Mouse (Mus musculus) neural tube, embryonic 14.5 days (tissue): ENCODE measurements at regions not wholly inside any gene's neighbourhood (a gene's known extent, or its start where the extent isn't known, plus 50 kb on each side); places are given as distances from the start of the nearest gene placed in this dataset.

Source experiments
- ATAC-seq: fragments of 200-750 bp; cut with Nextera tagmentation; 2 replicates; pipeline ENCODE4 v1.8.0; 2017; ENCODE audit warnings: low read depth, mild to moderate bottlenecking, moderate TSS enrichment, moderate library complexity
- H3K27ac ChIP-seq: fragments of 300-500 bp; sonication (generic); 2 replicates; pipeline ENCODE4 v1.5.1; 2014; ENCODE audit warnings: low read depth, mild to moderate bottlenecking, control low read depth, low read length, moderate library complexity, mixed read lengths
- H3K27me3 ChIP-seq: fragments of 300-500 bp; sonication (generic); 2 replicates; pipeline ENCODE4 v1.6.1; 2014; ENCODE audit warnings: low read length; ENCODE audit not compliant: control insufficient read depth, insufficient read depth
- H3K36me3 ChIP-seq: fragments of 300-500 bp; sonication (generic); 2 replicates; pipeline ENCODE4 v1.6.1; 2014; ENCODE audit warnings: low read length, mixed read lengths; ENCODE audit not compliant: control insufficient read depth, insufficient read depth
- H3K4me1 ChIP-seq: fragments of 300-500 bp; sonication (generic); 2 replicates; pipeline ENCODE4 v1.6.1; 2014; ENCODE audit warnings: low read length; ENCODE audit not compliant: control insufficient read depth, insufficient read depth
- H3K4me2 ChIP-seq: fragments of 300-500 bp; sonication (generic); 2 replicates; pipeline ENCODE4 v1.6.1; 2014; ENCODE audit warnings: mild to moderate bottlenecking, low read depth, low read length, control low read depth
- H3K4me3 ChIP-seq: fragments of 300-500 bp; sonication (generic); 2 replicates; pipeline ENCODE4 v1.5.1; 2014; ENCODE audit warnings: low read depth, low read length, control low read depth, mixed read lengths
- H3K9ac ChIP-seq: fragments of 300-500 bp; sonication (generic); replicated peaks from 2 replicates; pipeline ENCODE4 v1.6.1; 2014; ENCODE audit warnings: low read depth, mild to moderate bottlenecking, control low read depth, low read length, mixed read lengths
- H3K9me3 ChIP-seq: fragments of 300-500 bp; sonication (generic); 2 replicates; pipeline ENCODE4 v1.6.1; 2016; ENCODE audit warnings: low read length; ENCODE audit not compliant: control insufficient read depth
- WGBS: fragments of 180-500 bp; shearing (Covaris S2); extraction: QIAGEN DNeasy Blood & Tissue Kit; methylation state at CpG from one replicate; pipeline ENCODE4 v1.1.7; 2014; 5-methylcytosine and 5-hydroxymethylcytosine counted together

DNA sequence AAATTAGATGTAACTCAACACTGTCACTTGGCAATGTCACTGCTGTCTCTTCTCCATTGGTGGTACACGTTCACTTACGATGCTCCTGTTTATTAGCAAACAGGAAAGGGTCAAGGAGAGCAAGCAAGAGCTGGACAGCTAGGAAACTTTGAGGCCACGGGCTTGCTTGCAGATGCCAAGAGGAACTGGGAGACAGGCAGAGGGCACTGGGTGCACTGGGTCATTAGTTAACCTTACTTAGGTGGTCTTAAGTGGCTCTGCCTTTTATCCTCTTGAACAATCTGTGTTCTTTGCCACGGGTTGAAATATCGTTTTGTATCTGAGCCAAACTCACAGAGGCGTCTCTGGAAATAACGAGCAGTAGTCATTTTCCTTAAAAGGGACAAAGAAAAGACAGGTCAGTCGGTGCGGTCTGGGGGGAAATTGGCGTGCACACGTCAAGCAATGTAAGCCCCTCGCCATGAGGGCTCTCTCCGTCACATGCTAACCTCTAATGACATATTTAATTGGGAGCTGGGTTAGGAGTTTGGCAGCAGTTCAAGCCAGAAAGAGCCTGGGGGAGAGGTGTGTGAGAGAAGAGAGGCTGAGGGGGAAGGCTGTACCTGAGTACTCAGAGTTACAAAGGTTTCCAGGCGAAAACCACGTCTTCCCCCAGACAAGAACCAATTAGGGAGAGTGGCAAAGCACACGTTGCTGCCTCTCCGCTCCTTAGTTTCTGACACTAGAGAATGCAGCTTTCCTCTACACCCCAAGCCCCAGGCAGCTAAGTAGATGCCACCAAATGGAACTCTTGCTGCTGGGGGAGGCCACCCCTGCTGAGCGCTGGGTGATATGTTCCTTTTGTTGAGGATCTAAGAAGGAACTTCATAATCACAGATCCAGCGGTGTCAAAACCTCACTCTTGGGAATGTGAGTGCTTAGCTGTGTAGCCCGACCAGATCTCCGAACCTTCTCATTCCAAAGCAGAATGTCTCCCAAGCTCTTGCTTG, 140.0 kb upstream of the Tut7 start:
- WGBS, result 75% methylated on average over 21 of the region's 21 CpGs
- ATAC-seq, result no peak
- Histone ChIP-seq H3K36me3 (no peaks in the 10 kb centered on the region), H3K27ac (no peak overlapping the region), H3K4me2 (no peak overlapping the region), H3K9me3 (no peaks in the 10 kb centered on the region), H3K4me3 (no peak overlapping the region), H3K27me3 (no peaks in the 10 kb centered on the region), H3K4me1 (no peaks in the 10 kb centered on the region), H3K9ac (no peak overlapping the region)

DNA sequence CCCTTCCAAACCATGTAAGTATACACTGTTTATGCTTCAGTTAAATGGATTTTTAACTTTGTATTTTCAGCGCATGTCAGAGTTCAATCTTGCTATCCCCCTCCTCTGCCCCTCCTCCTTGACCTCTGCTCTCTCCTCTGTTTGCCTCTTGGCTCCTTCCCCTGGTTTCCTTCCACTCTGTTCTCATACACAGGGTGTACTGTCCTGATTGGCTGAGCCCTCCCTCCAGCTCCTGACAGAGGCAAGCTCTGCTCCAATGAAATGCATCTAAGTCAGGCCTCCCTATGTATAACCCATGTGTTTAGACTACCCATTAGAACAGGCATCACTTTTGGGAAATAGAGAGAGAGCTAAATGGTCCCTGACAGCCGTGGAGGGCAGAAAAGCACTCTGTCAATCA, 133.5 kb upstream of the Tut7 start:
- Histone ChIP-seq H3K4me1 (no peaks in the 10 kb centered on the region), H3K4me3 (no peak overlapping the region), H3K27ac (no peak overlapping the region), H3K9me3 (no peaks in the 10 kb centered on the region), H3K9ac (no peak overlapping the region), H3K36me3 (no peaks in the 10 kb centered on the region), H3K4me2 (no peak overlapping the region), H3K27me3 (no peaks in the 10 kb centered on the region)
- WGBS, result 65% methylated on average over 2 of the region's 2 CpGs
- peak; percentile 56; the same call in 1 of the 2 replicates for ATAC-seq

DNA sequence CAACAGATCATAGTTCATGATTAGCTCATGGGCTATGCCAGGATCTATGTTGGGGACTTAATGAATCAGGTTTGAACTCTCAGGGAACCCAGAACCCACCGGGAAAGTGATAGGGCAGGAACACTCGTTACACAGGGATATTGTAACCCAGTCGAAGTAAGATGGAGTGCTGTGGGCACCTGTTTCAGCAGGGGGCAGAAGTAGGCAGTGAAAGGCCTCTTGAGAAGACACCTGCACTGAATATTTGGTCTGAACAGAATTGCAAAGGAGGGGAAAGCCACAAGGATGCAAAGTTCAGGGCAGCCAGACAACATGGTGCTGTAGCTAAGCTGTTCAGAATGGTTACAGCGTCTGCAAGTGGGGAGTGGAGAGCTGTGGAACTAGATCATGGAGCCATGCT, 129.9 kb upstream of the Tut7 start:
- Histone ChIP-seq H3K9ac (no peak overlapping the region), H3K4me2 (no peak overlapping the region), H3K4me3 (no peak overlapping the region), H3K9me3 (no peaks in the 10 kb centered on the region), H3K36me3 (no peaks in the 10 kb centered on the region), H3K27me3 (no peaks in the 10 kb centered on the region; the same call in 1 of the 2 replicates), H3K4me1 (no peaks in the 10 kb centered on the region), H3K27ac (no peak overlapping the region)
- 64% methylated on average over 4 of the region's 4 CpGs for WGBS
- no peak for ATAC-seq

DNA sequence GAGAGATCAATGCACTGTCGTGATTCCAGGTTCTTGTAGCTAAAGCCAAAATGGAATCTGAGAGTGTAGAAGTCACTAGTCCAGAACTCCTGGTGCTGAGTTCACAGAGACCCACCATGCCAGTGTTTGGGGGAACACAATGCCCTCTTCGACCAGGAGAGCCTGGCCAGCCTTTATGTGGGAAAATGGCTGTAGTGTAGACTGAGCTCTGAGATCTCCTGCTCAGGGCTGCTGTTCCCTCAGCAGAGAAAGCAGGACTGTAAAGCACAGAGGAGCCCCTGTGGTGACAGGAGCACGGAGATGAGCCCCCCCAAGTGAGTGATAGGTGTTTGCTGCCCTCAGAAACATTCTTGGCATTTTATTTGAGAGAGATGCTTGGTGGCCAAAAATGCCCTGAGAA, 129.2 kb upstream of the Tut7 start:
- no peaks in the 10 kb centered on the region for H3K9me3 ChIP-seq
- no peaks in the 10 kb centered on the region; the same call in 1 of the 2 replicates for H3K27me3 ChIP-seq
- H3K9ac ChIP-seq, result no peak overlapping the region
- 68% methylated on average over 3 of the region's 3 CpGs for WGBS
- H3K4me3 ChIP-seq, result no peak overlapping the region
- H3K27ac ChIP-seq, result no peak overlapping the region
- H3K36me3 ChIP-seq, result no peaks in the 10 kb centered on the region
- H3K4me2 ChIP-seq, result no peak overlapping the region
- no peaks in the 10 kb centered on the region for H3K4me1 ChIP-seq
- ATAC-seq, result no peak

DNA sequence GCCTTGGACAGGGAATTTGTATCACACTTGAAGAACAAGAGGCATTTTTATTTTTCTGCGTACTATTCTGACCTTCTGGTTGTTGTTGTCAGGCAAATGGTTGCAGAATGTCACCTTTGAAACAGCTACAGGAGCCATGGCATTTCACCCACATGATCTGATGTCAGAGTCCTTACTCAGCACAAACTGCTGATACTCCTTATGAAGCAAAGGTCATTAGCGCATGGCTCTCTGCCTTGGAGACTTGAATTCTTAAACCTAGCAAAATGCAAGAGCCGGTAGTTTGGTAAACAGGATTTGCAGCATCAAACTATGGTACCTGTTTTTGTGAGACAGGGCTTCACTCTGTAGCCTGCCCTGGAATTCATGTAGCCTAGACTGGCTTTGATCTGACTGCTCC, 127.3 kb upstream of the Tut7 start:
- Histone ChIP-seq H3K27me3 (no peaks in the 10 kb centered on the region; the same call in 1 of the 2 replicates), H3K27ac (no peak overlapping the region), H3K4me2 (no peak overlapping the region), H3K9me3 (no peaks in the 10 kb centered on the region), H3K9ac (no peak overlapping the region), H3K36me3 (no peaks in the 10 kb centered on the region), H3K4me3 (no peak overlapping the region), H3K4me1 (no peaks in the 10 kb centered on the region)
- ATAC-seq, result no peak
- 90% methylated on average over 3 of the region's 3 CpGs for WGBS

DNA sequence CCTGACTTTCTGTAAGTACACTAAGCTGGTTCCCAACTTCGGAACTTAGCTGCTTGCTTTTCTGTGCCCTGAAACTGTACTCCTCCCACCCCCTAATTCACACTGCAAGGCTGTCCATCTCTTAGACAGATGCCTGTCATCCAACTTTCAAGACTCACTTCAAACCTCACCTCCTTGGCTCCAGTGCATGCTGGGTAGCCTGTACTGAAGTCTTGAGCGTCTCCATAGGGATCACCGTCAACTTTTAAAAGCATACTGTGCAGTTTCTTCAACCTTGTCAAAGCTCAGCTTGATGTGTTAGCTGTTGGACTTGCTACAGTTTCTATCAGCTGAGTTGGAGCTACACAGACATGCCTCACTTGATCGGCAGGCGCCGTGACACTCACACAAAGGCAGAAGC, 126.5 kb upstream of the Tut7 start:
- H3K9me3 ChIP-seq, result no peaks in the 10 kb centered on the region
- 83% methylated on average over 6 of the region's 6 CpGs for WGBS
- no peak for ATAC-seq
- H3K27me3 ChIP-seq, result no peaks in the 10 kb centered on the region; the same call in 1 of the 2 replicates
- H3K9ac ChIP-seq, result no peak overlapping the region
- no peak overlapping the region for H3K27ac ChIP-seq
- no peaks in the 10 kb centered on the region for H3K36me3 ChIP-seq
- no peaks in the 10 kb centered on the region for H3K4me1 ChIP-seq
- no peak overlapping the region for H3K4me2 ChIP-seq
- no peak overlapping the region for H3K4me3 ChIP-seq

DNA sequence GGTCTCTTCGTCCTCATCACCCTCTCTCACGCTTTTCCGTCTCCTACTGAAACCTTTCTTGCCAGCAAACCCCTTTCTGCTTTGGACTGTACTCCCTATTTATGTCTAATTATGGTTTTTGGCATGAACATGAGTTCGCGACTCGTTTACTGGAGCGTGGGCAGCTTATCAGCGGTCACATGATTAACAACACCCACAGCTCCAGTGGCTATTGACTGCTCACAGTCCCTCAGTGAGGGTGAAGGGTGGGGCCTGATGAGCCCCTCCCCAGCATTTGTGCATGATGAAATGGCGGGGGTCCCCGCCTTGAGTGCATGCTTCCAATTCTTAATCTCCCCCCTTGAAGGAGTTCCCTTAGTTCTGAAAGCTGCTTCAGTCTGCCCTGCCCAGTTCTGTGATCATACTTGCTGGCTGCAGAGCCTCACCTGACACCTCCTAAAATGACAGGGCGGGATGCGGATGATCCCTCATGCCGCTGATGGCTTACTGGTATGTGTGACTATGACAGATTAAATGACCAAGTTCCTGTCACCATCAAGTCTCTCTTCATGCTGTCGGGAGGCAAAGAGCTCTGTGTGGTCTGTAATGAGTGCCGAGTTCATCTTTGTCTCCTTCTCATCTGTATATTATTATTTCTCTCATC, 125.7 kb upstream of the Tut7 start:
- ATAC-seq, result no peak
- WGBS, result 84% methylated on average over 15 of the region's 15 CpGs
- no peaks in the 10 kb centered on the region for H3K9me3 ChIP-seq
- H3K4me1 ChIP-seq, result no peaks in the 10 kb centered on the region
- no peaks in the 10 kb centered on the region for H3K36me3 ChIP-seq
- H3K4me2 ChIP-seq, result no peak overlapping the region
- H3K4me3 ChIP-seq, result no peak overlapping the region
- H3K9ac ChIP-seq, result no peak overlapping the region
- no peak overlapping the region for H3K27ac ChIP-seq
- no peaks in the 10 kb centered on the region; the same call in 1 of the 2 replicates for H3K27me3 ChIP-seq

DNA sequence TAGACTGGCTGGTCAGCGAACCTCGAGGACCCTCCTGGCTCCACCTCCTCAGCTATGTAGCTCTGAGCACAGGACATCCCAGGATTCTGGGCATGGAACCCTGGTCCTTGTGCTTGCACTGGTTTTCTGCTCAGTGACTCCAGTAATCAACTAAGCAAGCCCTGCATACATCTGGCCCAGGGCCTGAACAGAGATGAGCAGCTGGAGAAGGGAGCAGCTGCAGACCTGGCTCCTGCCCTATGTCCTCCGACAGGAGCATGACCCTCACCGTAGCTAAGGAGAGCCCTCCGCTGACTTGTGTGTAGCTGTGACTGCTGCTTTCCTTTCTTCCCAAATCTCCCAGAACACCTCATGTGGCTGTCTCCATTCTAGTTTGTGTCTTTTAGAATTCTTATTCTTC, 124.5 kb upstream of the Tut7 start:
- Histone ChIP-seq H3K9ac (no peak overlapping the region), H3K4me2 (no peak overlapping the region), H3K27ac (no peak overlapping the region), H3K9me3 (no peaks in the 10 kb centered on the region), H3K4me1 (no peaks in the 10 kb centered on the region), H3K36me3 (no peaks in the 10 kb centered on the region), H3K27me3 (no peaks in the 10 kb centered on the region; the same call in 1 of the 2 replicates), H3K4me3 (no peak overlapping the region)
- WGBS, result 71% methylated on average over 5 of the region's 5 CpGs
- ATAC-seq, result no peak

DNA sequence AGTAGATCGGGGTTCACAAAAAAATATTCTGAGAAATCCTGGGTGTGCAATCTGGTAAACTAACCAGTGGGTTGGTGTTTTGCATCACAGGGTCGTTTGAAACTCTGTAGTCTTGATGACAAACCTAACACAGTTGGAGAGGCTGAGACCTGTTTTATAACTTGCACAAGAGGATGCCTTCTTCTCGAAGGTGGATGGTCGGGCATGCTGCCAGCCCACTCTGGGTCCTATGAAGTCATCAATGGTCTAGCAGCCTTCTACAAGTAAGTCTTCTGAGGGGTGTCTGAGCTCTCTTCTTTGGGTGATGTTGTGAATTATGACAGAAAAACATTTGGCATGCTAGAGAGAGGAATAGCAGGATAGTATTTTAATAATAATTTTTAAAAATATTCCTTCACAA, 123.6 kb upstream of the Tut7 start:
- Histone ChIP-seq H3K9me3 (no peaks in the 10 kb centered on the region), H3K9ac (no peak overlapping the region), H3K4me2 (no peak overlapping the region), H3K36me3 (no peaks in the 10 kb centered on the region), H3K4me3 (no peak overlapping the region), H3K27me3 (no peaks in the 10 kb centered on the region; the same call in 1 of the 2 replicates), H3K4me1 (no peaks in the 10 kb centered on the region), H3K27ac (no peak overlapping the region)
- no peak for ATAC-seq
- 79% methylated on average over 4 of the region's 4 CpGs for WGBS
